Mouse (Mus musculus) liver, embryonic 16.5 days (tissue): Measurements from ENCODE around the gene Acad10. TPM values are rescaled to one million over a fixed set of nuclear protein-coding genes. Genes with fewer than 3 reads are reported as not detected.

ENCODE experiments used
- polyA plus RNA-seq: library from polyadenylated mRNA; unstranded; fragments of >200 nt; fragmentation: Nextera tagmentation; extraction: Ambion mirVana; gene quantifications from 2 replicates; pipeline ENCODE4 v1.2.1, GENCODE M21; 2015

The Acad10 gene
- polyA plus RNA-seq, 1 experiment from 2014 or later, result 5.5 TPM

Other genes starting within 250 kb of the Acad10 start
- gene Tmem116, start 208.6 kb downstream of the Acad10 start, polyA plus RNA-seq, result 0.98 and 1.2 TPM in 2 replicates
- gene Erp29, start 208.0 kb downstream of the Acad10 start, polyA plus RNA-seq, result 80.4 and 86.0 TPM in 2 replicates
- gene Adam1b, start 157.1 kb downstream of the Acad10 start, polyA plus RNA-seq, result not detected in 2 replicates
- 0.29 and 0.30 TPM in 2 replicates for gene Adam1a, start 115.0 kb downstream of the Acad10 start, polyA plus RNA-seq
- gene Gm42878, start 115.0 kb downstream of the Acad10 start, polyA plus RNA-seq, result not detected in 2 replicates
- gene Mapkapk5, start 114.6 kb downstream of the Acad10 start, polyA plus RNA-seq, result 19.2 and 21.3 TPM in 2 replicates
- 216 and 250 TPM in 2 replicates for gene Aldh2, start 66.7 kb downstream of the Acad10 start, polyA plus RNA-seq
- gene Acad12, start 41.6 kb downstream of the Acad10 start, polyA plus RNA-seq, result 1.8 and 2.1 TPM in 2 replicates
- gene Brap, start within 50 bp of the Acad10 start, polyA plus RNA-seq, result 22.6 and 22.7 TPM in 2 replicates
- gene Atxn2, start 50.8 kb upstream of the Acad10 start, polyA plus RNA-seq, result 14.5 and 14.6 TPM in 2 replicates
- 5.1 and 6.1 TPM in 2 replicates for gene Sh2b3, start 177.1 kb upstream of the Acad10 start, polyA plus RNA-seq
- 3.9 and 4.0 TPM in 2 replicates for gene Pheta1, start 188.5 kb upstream of the Acad10 start, polyA plus RNA-seq